Mouse (Mus musculus): ENCODE results near the gene Zfp940.

GRCm38 (mm10) chr7:29861660-29862059 lies 8.2 kb upstream of the Zfp940 start:
- TF ChIP-seq CTCF (IDR thresholded peaks at IDR 0.05; ENCODE audit: extremely low read depth, insufficient read depth, low read length) (no peak), POLR2A (IDR thresholded peaks at IDR 0.05; ENCODE audit: extremely low read depth, insufficient read depth, low read length) (no peak)
